Mouse (Mus musculus) cerebellum, postnatal 4 days (tissue): Measurements from ENCODE around the gene H2-Eb2.
A peak's percentile ranks its signal among the peaks of the same experiment; 100 is the strongest.
"Not testable (repeated sequence)": the region's sequence is repeated elsewhere in the genome, so short reads cannot be mapped to it uniquely, and the experiment has no call there.

Source experiments
- DNase-seq, 2 experiments: peaks; one replicate each; pipeline ENCODE4 v3.0.0; 2022; ENCODE audit warnings: low spot score in 2 of 2, mixed read lengths in 1 of 2

Gene H2-Eb2

GRCm38 (mm10) chr17:34306407-34306806 lies 19.1 kb upstream of the H2-Eb2 start:
- DNase-seq, result no peak

- no peak for DNase-seq
Observed at GRCm38 (mm10) chr17:34307216-34307615, 18.2 kb upstream of the H2-Eb2 start.

GRCm38 (mm10) chr17:34308161-34308560 lies 17.3 kb upstream of the H2-Eb2 start:
- DNase-seq, result no peak

GRCm38 (mm10) chr17:34309225-34309624 lies 16.2 kb upstream of the H2-Eb2 start:
- DNase-seq, result no peak

GRCm38 (mm10) chr17:34309683-34310385 lies 15.6 kb upstream of the H2-Eb2 start:
- peak in 1 of 2 experiments; percentile 51 for DNase-seq

- not testable (repeated sequence) for DNase-seq
Observed at GRCm38 (mm10) chr17:34310526-34310925, 14.9 kb upstream of the H2-Eb2 start.

GRCm38 (mm10) chr17:34312185-34312584 lies 13.3 kb upstream of the H2-Eb2 start:
- no peak for DNase-seq

GRCm38 (mm10) chr17:34313393-34313792 lies 12.1 kb upstream of the H2-Eb2 start:
- DNase-seq, result peak; percentile 71 to 83

- no peak for DNase-seq
Observed at GRCm38 (mm10) chr17:34314286-34314685, 11.2 kb upstream of the H2-Eb2 start.

GRCm38 (mm10) chr17:34315512-34315911 lies 10.0 kb upstream of the H2-Eb2 start:
- DNase-seq, result no peak

GRCm38 (mm10) chr17:34316697-34317096 lies 8.8 kb upstream of the H2-Eb2 start:
- DNase-seq, result no peak

- no peak for DNase-seq
Observed at GRCm38 (mm10) chr17:34317275-34317674, 8.2 kb upstream of the H2-Eb2 start.

- no peak for DNase-seq
Observed at GRCm38 (mm10) chr17:34326373-34326772, 908 bp downstream of the H2-Eb2 start.

- DNase-seq, result no peak
Observed at GRCm38 (mm10) chr17:34329807-34330206, 4.3 kb downstream of the H2-Eb2 start.

GRCm38 (mm10) chr17:34331200-34331599 lies 5.7 kb downstream of the H2-Eb2 start:
- no peak for DNase-seq

GRCm38 (mm10) chr17:34340619-34341402 lies 15.3 kb downstream of the H2-Eb2 start:
- DNase-seq, result no peak

- DNase-seq, result no peak
Observed at GRCm38 (mm10) chr17:34344882-34345281, 19.4 kb downstream of the H2-Eb2 start.

- no peak for DNase-seq
Observed at GRCm38 (mm10) chr17:34345486-34345885, 20.0 kb downstream of the H2-Eb2 start.

- DNase-seq, result no peak
Observed at GRCm38 (mm10) chr17:34346041-34346440, 20.6 kb downstream of the H2-Eb2 start.

GRCm38 (mm10) chr17:34347606-34348308 lies 22.3 kb downstream of the H2-Eb2 start:
- DNase-seq, result no peak

- peak; percentile 66 to 84 for DNase-seq
Observed at GRCm38 (mm10) chr17:34349429-34349828, 24.0 kb downstream of the H2-Eb2 start.

GRCm38 (mm10) chr17:34354539-34354938 lies 29.1 kb downstream of the H2-Eb2 start, which contains the start of gene Btnl2:
TSS of gene Btnl2 (plus strand) at chr17:34354822.
- DNase-seq, result no peak
